Mouse (Mus musculus) lung, postnatal 25 days (tissue): Measurements from ENCODE around the gene Copg2.
"Not testable (repeated sequence)": the region's sequence is repeated elsewhere in the genome, so short reads cannot be mapped to it uniquely, and the experiment has no call there.

Experiments used
- DNase-seq: peaks from one replicate; pipeline ENCODE4 v3.0.0; 2022; ENCODE audit warnings: low spot score

The Copg2 gene

GRCm38 (mm10) chr6:30813626-30814025 lies 83.0 kb downstream of the Copg2 start:
- no peak for DNase-seq

- no peak for DNase-seq
These were observed 91.4 kb downstream of the Copg2 start for GRCm38 (mm10) chr6:30805053-30805752.

GRCm38 (mm10) chr6:30804389-30805052 lies 92.1 kb downstream of the Copg2 start:
- peak; percentile 31 for DNase-seq

GRCm38 (mm10) chr6:30802915-30803314 lies 93.7 kb downstream of the Copg2 start:
- DNase-seq = not testable (repeated sequence)

- no peak for DNase-seq
These were observed 145.4 kb downstream of the Copg2 start for GRCm38 (mm10) chr6:30751209-30751608.

GRCm38 (mm10) chr6:30750482-30750881 lies 146.1 kb downstream of the Copg2 start:
- no peak for DNase-seq

GRCm38 (mm10) chr6:30749892-30750291 lies 146.7 kb downstream of the Copg2 start:
- no peak for DNase-seq

- no peak for DNase-seq
These were observed 147.4 kb downstream of the Copg2 start for GRCm38 (mm10) chr6:30749042-30749689.

- no peak for DNase-seq
These were observed 148.2 kb downstream of the Copg2 start for GRCm38 (mm10) chr6:30748358-30748910.

- DNase-seq = no peak
These were observed 148.8 kb downstream of the Copg2 start for GRCm38 (mm10) chr6:30747631-30748357.

- DNase-seq = no peak
These were observed 151.0 kb downstream of the Copg2 start for GRCm38 (mm10) chr6:30745591-30745990.

GRCm38 (mm10) chr6:30744846-30745245 lies 151.7 kb downstream of the Copg2 start:
- DNase-seq = no peak

GRCm38 (mm10) chr6:30739177-30739747 lies 157.3 kb downstream of the Copg2 start:
- no peak for DNase-seq

GRCm38 (mm10) chr6:30738464-30739006 lies 158.1 kb downstream of the Copg2 start:
- no peak for DNase-seq

GRCm38 (mm10) chr6:30737548-30738463 lies 158.8 kb downstream of the Copg2 start:
- DNase-seq = peak; percentile 57

GRCm38 (mm10) chr6:30736864-30737547 lies 159.6 kb downstream of the Copg2 start:
- peak; percentile 65 for DNase-seq

GRCm38 (mm10) chr6:30736372-30736762 lies 160.2 kb downstream of the Copg2 start:
- no peak for DNase-seq

- no peak for DNase-seq
These were observed 160.7 kb downstream of the Copg2 start for GRCm38 (mm10) chr6:30735728-30736371.
